ENCODE assay signal across 15 mouse cellular contexts in the genomic region with DNA sequence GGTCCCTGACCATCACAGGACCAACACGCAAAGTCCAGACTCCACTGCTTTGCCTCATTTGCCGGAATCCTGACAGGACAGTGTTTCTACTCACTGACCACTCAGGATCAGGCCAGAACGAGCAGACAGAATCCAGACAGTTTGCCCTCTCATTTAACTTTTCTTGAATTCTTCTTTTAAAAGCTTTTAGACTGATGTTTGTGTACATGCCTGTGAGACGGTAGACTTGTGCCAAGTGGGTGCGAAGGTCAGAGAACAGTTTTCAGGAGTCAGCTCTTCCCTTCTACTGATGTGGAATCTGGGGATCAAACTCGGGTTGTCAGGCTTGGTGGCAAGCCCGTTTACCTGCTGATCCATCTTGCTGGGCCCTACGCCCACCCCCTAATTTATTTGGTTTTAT.
"Had no signal": no experiment of that assay in that cellular context is flagged by ENCODE, and none has a peak within 500 bp of the region (broad histone marks: within the 10 kb centered on the region; RNA-seq: fewer than 3 reads in every experiment).

No protein-coding gene starts in this region.

- H3K27me3 ChIP-seq: limb, embryonic 12.5 days; liver, embryonic 15.5 days; neural tube, embryonic 15.5 days had no signal

- H3K9me3 ChIP-seq: limb, embryonic 12.5 days; liver, embryonic 15.5 days; midbrain, embryonic 10.5 days; neural tube, embryonic 15.5 days had no signal

- H3K9ac ChIP-seq: limb, embryonic 12.5 days; liver, embryonic 15.5 days; neural tube, embryonic 15.5 days had no signal

- ATAC-seq: lung, postnatal 0 days had no signal

- H3K4me1 ChIP-seq: liver, embryonic 15.5 days; neural tube, embryonic 15.5 days had no signal

- DNase-seq: lung, adult 2 months; lung, postnatal 4 days; midbrain, embryonic 14.5 days; right cerebral cortex, adult 18-20 months; thymus, postnatal 4 days had no signal

- H3K4me2 ChIP-seq: limb, embryonic 12.5 days; liver, embryonic 11.5 days; liver, embryonic 15.5 days; neural tube, embryonic 15.5 days had no signal

- H3K4me3 ChIP-seq: layer of hippocampus, adult 2 months; limb, embryonic 12.5 days; liver, embryonic 15.5 days; midbrain, embryonic 10.5 days; myocyte; neural tube, embryonic 15.5 days had no signal

- H3K36me3 ChIP-seq: limb, embryonic 12.5 days; liver, embryonic 15.5 days; midbrain, embryonic 10.5 days; neural tube, embryonic 15.5 days had no signal

- H3K27ac ChIP-seq: kidney, postnatal 0 days; layer of hippocampus, adult 2 months; limb, embryonic 12.5 days; liver, embryonic 15.5 days; midbrain, embryonic 10.5 days; neural tube, embryonic 15.5 days; stomach, postnatal 0 days had no signal
